Mouse (Mus musculus) B cell, adult 67 days (primary cell): Measurements from ENCODE around the gene Slco3a1. TPM values are rescaled to one million over a fixed set of nuclear protein-coding genes. Genes with fewer than 3 reads are reported as not detected.

Experiments used
- total RNA-seq, 2 experiments: library from RNA; stranded (reverse); gene quantifications; 4 replicates each; pipeline ENCODE4 v1.2.4; 2023

The Slco3a1 gene
- total RNA-seq: under 1 TPM in 1 of 2 experiments, not detected in 1; 0.78 TPM

GRCm38 (mm10) chr7:74554608-74555311, at the start of gene Slco3a1:
TSS of gene Slco3a1 (minus strand) at chr7:74554780.

